Mouse (Mus musculus) G1E (cell line): ENCODE data around the gene Col15a1. TPM values are rescaled to one million over a fixed set of nuclear protein-coding genes. Genes with fewer than 3 reads are reported as not detected.
A peak's percentile ranks its signal among the peaks of the same experiment; 100 is the strongest.

Experiments used
- ATAC-seq: 2 replicates; pipeline ENCODE4 v1.8.0; 2016; ENCODE audit warnings: mild to moderate bottlenecking; ENCODE audit not compliant: insufficient number of reproducible peaks, poor library complexity, low FRiP score, severe bottlenecking; ENCODE audit errors: extremely low read depth
- DNase-seq: peaks from one replicate; pipeline ENCODE4 v3.0.0; 2012; ENCODE audit warnings: low spot score
- H3K27me3 ChIP-seq: 2 replicates; pipeline ENCODE4 v1.6.1; 2012; ENCODE audit warnings: mild to moderate bottlenecking, low read length, inconsistent platforms; ENCODE audit not compliant: insufficient read depth
- H3K36me3 ChIP-seq: replicated peaks from 2 replicates; pipeline ENCODE3; 2012; ENCODE audit warnings: mild to moderate bottlenecking, inconsistent platforms
- H3K4me1 ChIP-seq: 2 replicates; pipeline ENCODE4 v1.6.1; 2012; ENCODE audit warnings: low read depth, low read length, inconsistent platforms, mixed read lengths; ENCODE audit not compliant: insufficient read depth
- H3K4me3 ChIP-seq: 2 replicates; pipeline ENCODE4 v1.5.1; 2012; ENCODE audit warnings: low read depth, mild to moderate bottlenecking, inconsistent platforms, low read length, moderate library complexity, mixed read lengths
- H3K9me3 ChIP-seq: replicated peaks from 2 replicates; pipeline ENCODE4 v1.6.1; 2012; ENCODE audit warnings: inconsistent platforms
- CTCF ChIP-seq: IDR thresholded peaks from 2 replicates; pipeline ENCODE4 v1.5.1; 2012; ENCODE audit warnings: low read depth, low read length, inconsistent platforms, mixed read lengths
- GATA1 ChIP-seq: IDR thresholded peaks from 2 replicates; pipeline ENCODE4 v1.6.1; 2012; ENCODE audit warnings: borderline replicate concordance, low read length, inconsistent platforms, mixed read lengths
- GATA2 ChIP-seq: IDR thresholded peaks from 2 replicates; pipeline ENCODE4 v1.6.1; 2012; ENCODE audit warnings: low read depth, low read length, inconsistent platforms, borderline replicate concordance
- POLR2AphosphoS5 ChIP-seq: IDR thresholded peaks from 2 replicates; pipeline ENCODE4 v1.6.1; 2012; ENCODE audit warnings: low read depth, low read length, inconsistent platforms; ENCODE audit not compliant: insufficient replicate concordance
- TAL1 ChIP-seq: conservative IDR thresholded peaks from 2 replicates; pipeline ENCODE4 v1.6.1; 2012; ENCODE audit warnings: low read depth, low read length, inconsistent platforms, mixed read lengths
- polyA plus RNA-seq: library from polyadenylated mRNA; stranded (reverse); fragments of >175 nt; gene quantifications from 2 replicates; pipeline ENCODE4 v1.2.3, GENCODE M21; 2012
- total RNA-seq, 2 experiments: library from RNA; stranded (forward) in 1 of 2; stranded (reverse) in 1 of 2; fragments of 200-1000 nt in 1 of 2; fragments of >200 nt in 1 of 2; fragmentation: Nextera tagmentation in 1 of 2; gene quantifications; 2 replicates each; pipeline ENCODE4 v1.2.3; 2014 to 2017

Col15a1 gene
- total and polyA plus RNA-seq, 3 experiments, result 0.22 TPM; not detected in 2

- H3K36me3 ChIP-seq, result no peaks in the 10 kb centered on the region
- no peak overlapping the region for H3K4me3 ChIP-seq
- no peaks in the 10 kb centered on the region for H3K27me3 ChIP-seq
- no peaks in the 10 kb centered on the region for H3K4me1 ChIP-seq
- no peak for DNase-seq
- ATAC-seq, result no peak
- peaks cover 20% of the 10 kb centered on the region for H3K9me3 ChIP-seq
- no peak for TF ChIP-seq CTCF
- TF ChIP-seq GATA2, result no peak
- no peak for TF ChIP-seq TAL1
- TF ChIP-seq GATA1, result no peak
- TF ChIP-seq POLR2AphosphoS5, result no peak
These were observed 92.7 kb downstream of the Col15a1 start for GRCm38 (mm10) chr4:47300701-47301100.

GRCm38 (mm10) chr4:47302610-47303009 lies 94.6 kb downstream of the Col15a1 start:
- H3K4me3 ChIP-seq, result no peak overlapping the region
- DNase-seq, result no peak
- ATAC-seq, result no peak
- TF ChIP-seq GATA1 (no peak), GATA2 (no peak), TAL1 (no peak), POLR2AphosphoS5 (no peak), CTCF (no peak)
- H3K27me3 ChIP-seq, result no peaks in the 10 kb centered on the region
- H3K9me3 ChIP-seq, result peaks cover 20% of the 10 kb centered on the region
- no peaks in the 10 kb centered on the region for H3K4me1 ChIP-seq
- H3K36me3 ChIP-seq, result no peaks in the 10 kb centered on the region

- H3K9me3 ChIP-seq, result peaks cover 15% of the 10 kb centered on the region
- no peaks in the 10 kb centered on the region for H3K4me1 ChIP-seq
- H3K4me3 ChIP-seq, result no peak overlapping the region
- no peaks in the 10 kb centered on the region for H3K36me3 ChIP-seq
- TF ChIP-seq GATA1, result no peak
- TF ChIP-seq CTCF, result no peak
- TF ChIP-seq TAL1, result no peak
- TF ChIP-seq POLR2AphosphoS5, result no peak
- no peak for TF ChIP-seq GATA2
- DNase-seq (no peak), ATAC-seq (peak; percentile 70)
- H3K27me3 ChIP-seq, result no peaks in the 10 kb centered on the region
These were observed 95.5 kb downstream of the Col15a1 start for GRCm38 (mm10) chr4:47303340-47303998.

DNA sequence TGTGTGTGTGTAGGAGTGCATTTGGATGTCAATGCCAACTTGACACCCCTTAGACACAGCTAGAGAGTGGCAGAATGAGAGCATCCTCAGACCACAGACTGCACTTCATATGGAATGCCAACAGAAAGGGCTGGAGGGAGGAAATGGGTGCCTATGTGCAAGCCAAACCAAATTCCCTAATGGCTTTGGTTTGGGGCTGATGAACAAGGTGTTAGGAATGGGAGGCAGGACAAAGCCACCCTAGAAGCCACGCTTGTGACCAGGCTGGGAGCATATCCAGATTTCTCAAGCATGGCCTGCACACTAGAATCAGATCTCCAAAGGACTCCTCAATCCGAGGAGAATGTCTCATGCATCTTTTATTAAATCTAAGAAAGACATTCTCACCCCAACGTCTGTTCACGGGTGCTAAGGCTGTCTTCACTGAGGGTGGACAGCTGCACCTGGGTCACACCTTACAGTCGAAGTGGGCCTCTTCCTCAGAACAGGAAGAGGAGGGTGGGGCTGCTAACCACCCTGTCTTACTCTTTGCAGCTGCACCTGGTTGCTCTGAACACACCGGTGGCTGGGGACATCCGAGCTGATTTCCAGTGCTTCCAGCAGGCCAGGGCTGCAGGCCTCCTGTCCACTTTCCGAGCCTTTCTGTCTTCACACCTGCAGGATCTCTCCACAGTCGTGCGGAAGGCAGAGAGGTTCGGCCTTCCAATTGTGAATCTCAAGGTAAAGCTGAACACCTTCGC lies 102.1 kb downstream of the Col15a1 start:
- Histone ChIP-seq H3K27me3 (no peaks in the 10 kb centered on the region), H3K9me3 (no peaks in the 10 kb centered on the region), H3K4me1 (no peaks in the 10 kb centered on the region), H3K36me3 (no peaks in the 10 kb centered on the region), H3K4me3 (no peak overlapping the region)
- no peak for ATAC-seq
- DNase-seq, result no peak
- TF ChIP-seq POLR2AphosphoS5 (no peak), CTCF (no peak), GATA2 (no peak), GATA1 (no peak), TAL1 (no peak)

DNA sequence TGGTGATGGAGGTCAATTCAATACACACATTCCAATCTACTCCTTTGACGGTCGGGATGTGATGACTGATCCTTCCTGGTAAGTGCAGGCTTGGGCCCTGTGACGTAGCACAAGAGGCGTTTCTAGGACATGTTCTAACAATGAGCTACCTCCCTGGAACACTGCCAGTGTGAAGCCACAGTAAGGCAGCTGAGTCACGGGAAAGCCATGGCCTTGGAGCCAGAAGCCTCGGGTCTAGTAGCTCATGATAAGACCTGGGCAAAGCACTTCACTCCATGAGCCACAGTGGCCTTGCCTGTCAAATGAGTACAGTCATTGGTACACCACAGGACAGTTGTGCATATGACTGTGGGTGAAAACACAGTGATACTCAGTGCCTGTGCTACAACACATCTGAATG lies 102.9 kb downstream of the Col15a1 start:
- ATAC-seq (peak; percentile 46; the same call in 1 of the 2 replicates), DNase-seq (no peak)
- Histone ChIP-seq H3K4me3 (no peak overlapping the region), H3K27me3 (no peaks in the 10 kb centered on the region), H3K36me3 (no peaks in the 10 kb centered on the region), H3K4me1 (no peaks in the 10 kb centered on the region), H3K9me3 (no peaks in the 10 kb centered on the region)
- TF ChIP-seq GATA1 (no peak), CTCF (no peak), POLR2AphosphoS5 (no peak), GATA2 (no peak), TAL1 (no peak)

- no peaks in the 10 kb centered on the region for H3K27me3 ChIP-seq
- H3K9me3 ChIP-seq, result no peaks in the 10 kb centered on the region
- H3K4me1 ChIP-seq, result no peaks in the 10 kb centered on the region
- no peak overlapping the region for H3K4me3 ChIP-seq
- no peak for TF ChIP-seq CTCF
- no peak for TF ChIP-seq GATA1
- TF ChIP-seq GATA2, result no peak
- H3K36me3 ChIP-seq, result no peaks in the 10 kb centered on the region
- DNase-seq (no peak), ATAC-seq (no peak)
These were observed 103.5 kb downstream of the Col15a1 start for GRCm38 (mm10) chr4:47311467-47311866.
